Mouse (Mus musculus): ENCODE results near the gene Mcm9.

GRCm38 (mm10) chr10:53598821-53599220 lies 31.4 kb downstream of the Mcm9 start:
- TF ChIP-seq TAL1 (IDR thresholded peaks at IDR 0.05; ENCODE audit: low read length) (no peak), GATA1 (IDR thresholded peaks at IDR 0.05; ENCODE audit: low read length) (no peak)
